12 mouse cellular contexts compared by ENCODE assay signal in the genomic region with DNA sequence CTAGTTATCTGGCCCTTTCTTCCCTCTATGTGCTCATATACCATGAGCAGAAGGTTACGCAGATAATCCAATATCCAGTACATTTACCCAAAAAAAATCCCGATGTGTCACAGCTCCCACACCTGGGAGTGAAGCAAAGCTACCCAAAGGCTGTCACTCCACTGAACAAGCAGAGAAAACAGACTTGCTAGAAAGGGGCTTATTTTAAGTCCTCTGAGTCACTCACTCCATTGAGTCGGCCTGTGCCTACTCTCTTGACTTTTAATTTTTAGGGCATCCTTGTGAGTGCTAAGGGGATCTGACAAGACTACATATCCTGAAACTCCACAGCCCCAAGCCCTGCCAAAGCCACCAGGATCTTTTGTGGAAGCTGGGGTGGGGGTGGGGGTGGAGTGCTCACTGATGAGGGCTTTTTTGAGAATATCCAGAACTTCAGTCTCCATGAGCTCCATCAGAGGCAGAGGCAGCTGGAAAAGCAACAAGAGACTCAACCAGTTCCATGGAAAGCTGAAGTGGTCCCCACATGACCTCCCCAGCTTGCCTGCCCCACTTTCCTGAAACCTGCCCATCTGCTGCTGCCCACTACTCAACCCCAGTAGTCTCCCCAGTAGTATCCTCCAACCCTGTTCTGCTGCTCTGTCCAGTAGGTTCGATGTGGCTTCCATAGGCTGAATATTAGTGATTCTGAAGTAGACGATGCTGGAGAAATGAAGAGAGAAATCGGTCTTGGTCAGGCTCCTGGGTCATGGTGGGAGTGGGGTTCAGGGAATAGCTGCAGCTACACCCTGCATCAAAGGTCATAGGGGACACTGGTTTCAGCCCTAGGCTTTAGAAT. TPM values are rescaled to one million over a fixed set of nuclear protein-coding genes. Genes with fewer than 3 reads are reported as not detected.
DNase-seq lines count a peak whose midpoint lies in the region; ATAC-seq and TF ChIP-seq lines count a peak whose summit lies in the region.
"Had no signal": no experiment of that assay in that cellular context is flagged by ENCODE, and none has a peak within 500 bp of the region (broad histone marks: within the 10 kb centered on the region; RNA-seq: fewer than 3 reads in every experiment).

No protein-coding gene starts in this region.

- no peak for DNase-seq in heart, postnatal 36 days
- DNase-seq in midbrain, embryonic 14.5 days, result no peak
- no peak for DNase-seq in frontal cortex, adult 2 months (ENCODE audit: extremely low spot score in 1 of 2, low spot score in 1 of 2)
- no peak for DNase-seq in left cerebral cortex, postnatal 36 days (ENCODE audit: low spot score in 2 of 2)
- DNase-seq: kidney, postnatal 14 days; right cerebral cortex, adult 18-20 months; thymus, postnatal 14 days had no signal

- no peaks in the 10 kb centered on the region for H3K36me3 ChIP-seq in heart, embryonic 11.5 days (ENCODE audit: control insufficient read depth, insufficient read depth, low read length)
- no peaks in the 10 kb centered on the region for H3K36me3 ChIP-seq in midbrain, embryonic 12.5 days
- H3K36me3 ChIP-seq in midbrain, embryonic 14.5 days (ENCODE audit: control insufficient read depth, insufficient read depth, low read length), result no peaks in the 10 kb centered on the region
- H3K36me3 ChIP-seq in intestine, postnatal 0 days (ENCODE audit: control insufficient read depth, insufficient read depth), result no peaks in the 10 kb centered on the region; the same call in 1 of the 2 replicates
- H3K36me3 ChIP-seq in small intestine, adult 2 months (ENCODE audit: control insufficient read depth, insufficient read depth, low read length), result peaks cover 8% of the 10 kb centered on the region

- no peak for TF ChIP-seq POLR2A in small intestine, adult 2 months (IDR thresholded peaks at IDR 0.05; ENCODE audit: low read depth, low read length)

- 61% methylated on average over 6 of the region's 6 CpGs for WGBS in heart, embryonic 11.5 days (ENCODE audit: insufficient replicate concordance)
- 65% methylated on average over 6 of the region's 6 CpGs for WGBS in midbrain, embryonic 12.5 days
- WGBS in midbrain, embryonic 14.5 days, result 61% methylated on average over 6 of the region's 6 CpGs
- WGBS in intestine, postnatal 0 days, result 69% methylated on average over 6 of the region's 6 CpGs
- WGBS in small intestine, adult 2 months, result 79% methylated on average over 6 of the region's 6 CpGs

- intact Hi-C loops in heart, postnatal 36 days (cut with DNase I), result loop anchor here (10.0 kb wide), 1 partner anchor 272 kb away; no protein-coding TSS in a partner anchor
- intact Hi-C loops in left cerebral cortex, postnatal 36 days (cut with DNase I), result loop anchor here (10.0 kb wide), 1 partner anchor 102 kb away; no protein-coding TSS in a partner anchor

- TF ChIP-seq CTCF in intestine, postnatal 0 days (IDR thresholded peaks at IDR 0.05; ENCODE audit: low read depth), result no peak
- no peak for TF ChIP-seq CTCF in small intestine, adult 2 months (IDR thresholded peaks at IDR 0.05; ENCODE audit: extremely low read depth, insufficient read length, insufficient replicate concordance, low read depth, low read length)

- no peaks in the 10 kb centered on the region for H3K9me3 ChIP-seq in heart, embryonic 11.5 days (replicated peaks; ENCODE audit: control insufficient read depth, low read length)
- no peaks in the 10 kb centered on the region for H3K9me3 ChIP-seq in midbrain, embryonic 12.5 days
- no peaks in the 10 kb centered on the region for H3K9me3 ChIP-seq in midbrain, embryonic 14.5 days (ENCODE audit: control insufficient read depth, low read length)
- H3K9me3 ChIP-seq in intestine, postnatal 0 days (ENCODE audit: control insufficient read depth), result no peaks in the 10 kb centered on the region

- peaks cover 26% of the 10 kb centered on the region for H3K4me1 ChIP-seq in heart, embryonic 11.5 days (ENCODE audit: control insufficient read depth, insufficient read depth, low read length)
- peaks cover 47% of the 10 kb centered on the region for H3K4me1 ChIP-seq in midbrain, embryonic 12.5 days
- peaks cover 18% of the 10 kb centered on the region for H3K4me1 ChIP-seq in midbrain, embryonic 14.5 days (ENCODE audit: control insufficient read depth, insufficient read depth, low read length)
- peaks cover 7% of the 10 kb centered on the region; the same call in 1 of the 2 replicates for H3K4me1 ChIP-seq in intestine, postnatal 0 days (replicated peaks; ENCODE audit: control insufficient read depth, insufficient read depth, low read length)
- peaks cover 21% of the 10 kb centered on the region for H3K4me1 ChIP-seq in small intestine, adult 2 months (ENCODE audit: control insufficient read depth, insufficient read depth, insufficient read length, low read length)

- peak overlapping the region; percentile 74; the same call in 1 of the 2 replicates for H3K27ac ChIP-seq in heart, embryonic 11.5 days (ENCODE audit: low read depth, low read length)
- no peak overlapping the region for H3K27ac ChIP-seq in midbrain, embryonic 12.5 days (replicated peaks)
- H3K27ac ChIP-seq in midbrain, embryonic 14.5 days (replicated peaks; ENCODE audit: low read depth, low read length), result no peak overlapping the region
- no peak overlapping the region for H3K27ac ChIP-seq in intestine, postnatal 0 days (ENCODE audit: low read depth, low read length)
- peak overlapping the region; percentile 82 for H3K27ac ChIP-seq in small intestine, adult 2 months (ENCODE audit: insufficient read depth, low read depth, low read length)

- no peak for ATAC-seq in heart, embryonic 11.5 days (replicated peaks; ENCODE audit: insufficient number of reproducible peaks, low FRiP score, low TSS enrichment)
- ATAC-seq in midbrain, embryonic 12.5 days (ENCODE audit: low FRiP score, low read depth), result no peak
- ATAC-seq in midbrain, embryonic 14.5 days (ENCODE audit: low FRiP score, low TSS enrichment), result no peak
- ATAC-seq in intestine, postnatal 0 days, result no peak

- H3K4me3 ChIP-seq in heart, embryonic 11.5 days (ENCODE audit: low read depth, low read length), result peak overlapping the region; percentile 69; the same call in 1 of the 2 replicates
- no peak overlapping the region for H3K4me3 ChIP-seq in midbrain, embryonic 12.5 days
- H3K4me3 ChIP-seq in midbrain, embryonic 14.5 days (replicated peaks; ENCODE audit: low read depth, low read length), result no peak overlapping the region
- H3K4me3 ChIP-seq in intestine, postnatal 0 days (ENCODE audit: low read depth, low read length), result 0 out of 2 replicates have a peak overlapping the region, but pooled peaks have one; percentile 37
- H3K4me3 ChIP-seq in small intestine, adult 2 months (ENCODE audit: low read depth, low read length), result no peak overlapping the region

- H3K4me2 ChIP-seq in heart, embryonic 11.5 days, result peak overlapping the region; percentile 95
- peak overlapping the region; percentile 91; the same call in 1 of the 2 replicates for H3K4me2 ChIP-seq in midbrain, embryonic 12.5 days (replicated peaks)
- no peak overlapping the region; the same call in 1 of the 2 replicates for H3K4me2 ChIP-seq in midbrain, embryonic 14.5 days (ENCODE audit: low read length)
- H3K4me2 ChIP-seq in intestine, postnatal 0 days (replicated peaks; ENCODE audit: low read depth), result peak overlapping the region; percentile 87

- peak overlapping the region; percentile 59 for H3K9ac ChIP-seq in heart, embryonic 11.5 days (ENCODE audit: low read depth, low read length)
- H3K9ac ChIP-seq in midbrain, embryonic 12.5 days (replicated peaks), result no peak overlapping the region
- H3K9ac ChIP-seq in midbrain, embryonic 14.5 days (replicated peaks; ENCODE audit: low read length), result no peak overlapping the region
- H3K9ac ChIP-seq in intestine, postnatal 0 days (ENCODE audit: low read depth, low read length), result no peak overlapping the region

- H3K27me3 ChIP-seq in heart, embryonic 11.5 days (ENCODE audit: control insufficient read depth, insufficient read depth, low read length), result peaks cover 47% of the 10 kb centered on the region
- H3K27me3 ChIP-seq in midbrain, embryonic 12.5 days, result peaks cover 61% of the 10 kb centered on the region
- peaks cover 58% of the 10 kb centered on the region for H3K27me3 ChIP-seq in midbrain, embryonic 14.5 days (ENCODE audit: control insufficient read depth, insufficient read depth, low read length)
- H3K27me3 ChIP-seq in intestine, postnatal 0 days (replicated peaks; ENCODE audit: control insufficient read depth, insufficient read depth, low read length), result peaks cover 34% of the 10 kb centered on the region
- peaks cover 36% of the 10 kb centered on the region for H3K27me3 ChIP-seq in small intestine, adult 2 months (ENCODE audit: control insufficient read depth, insufficient read depth, low read length)

RNA-seq across cellular contexts. Expression of gene Esrra, which starts 1.5 kb away (rescaled TPM):
- 9.0 and 10.5 TPM in 2 replicates for polyA plus RNA-seq in heart, embryonic 11.5 days (2014; fragmentation: Nextera tagmentation; extraction: Ambion mirVana)
- 100 to 1,000 TPM; 146 to 154 TPM for total RNA-seq in heart, postnatal 36 days (2021)
- 13.9 and 14.3 TPM in 2 replicates for polyA plus RNA-seq in midbrain, embryonic 12.5 days (2016; fragmentation: Nextera tagmentation; extraction: Ambion mirVana)
- polyA plus RNA-seq in midbrain, embryonic 14.5 days (2014; fragmentation: Nextera tagmentation; extraction: Ambion mirVana), result 6.9 and 13.6 TPM in 2 replicates
- polyA plus RNA-seq in intestine, postnatal 0 days (2015; fragmentation: Nextera tagmentation; extraction: Ambion mirVana), result 63.6 TPM in 2 replicates
- polyA plus RNA-seq in small intestine, adult 2 months (2012; rRNA removed), result 168 and 346 TPM in 2 replicates
- polyA plus RNA-seq in frontal cortex, adult 2 months (2012; rRNA removed), result 67.7 and 70.5 TPM in 2 replicates
- 10 to 100 TPM; 60.6 to 66.4 TPM for total RNA-seq in left cerebral cortex, postnatal 36 days (2021)

RNA-seq across cellular contexts. Expression of gene Catsperz, which starts 2.1 kb away (rescaled TPM):
- 1.9 and 3.9 TPM in 2 replicates for polyA plus RNA-seq in heart, embryonic 11.5 days (2014; fragmentation: Nextera tagmentation; extraction: Ambion mirVana)
- not detected for total RNA-seq in heart, postnatal 36 days (2021)
- polyA plus RNA-seq in midbrain, embryonic 12.5 days (2016; fragmentation: Nextera tagmentation; extraction: Ambion mirVana), result 0.68 and 0.97 TPM in 2 replicates
- polyA plus RNA-seq in midbrain, embryonic 14.5 days (2014; fragmentation: Nextera tagmentation; extraction: Ambion mirVana), result 0.53 and 0.78 TPM in 2 replicates
- polyA plus RNA-seq in intestine, postnatal 0 days (2015; fragmentation: Nextera tagmentation; extraction: Ambion mirVana), result 0.65 and 0.76 TPM in 2 replicates
- not detected in 2 replicates for polyA plus RNA-seq in small intestine, adult 2 months (2012; rRNA removed)
- 11.9 and 16.0 TPM in 2 replicates for polyA plus RNA-seq in frontal cortex, adult 2 months (2012; rRNA removed)
- total RNA-seq in left cerebral cortex, postnatal 36 days (2021), result 10 to 100 TPM; 23.8 to 30.8 TPM
- polyA plus RNA-seq: macrophage had no signal

RNA-seq across cellular contexts. Expression of gene Kcnk4, which starts 11.2 kb away (rescaled TPM):
- polyA plus RNA-seq in heart, embryonic 11.5 days (2014; fragmentation: Nextera tagmentation; extraction: Ambion mirVana), result 0.17 and 0.46 TPM in 2 replicates
- not detected for total RNA-seq in heart, postnatal 36 days (2021)
- 0.19 and 0.52 TPM in 2 replicates for polyA plus RNA-seq in midbrain, embryonic 12.5 days (2016; fragmentation: Nextera tagmentation; extraction: Ambion mirVana)
- 1.9 and 3.4 TPM in 2 replicates for polyA plus RNA-seq in midbrain, embryonic 14.5 days (2014; fragmentation: Nextera tagmentation; extraction: Ambion mirVana)
- polyA plus RNA-seq in intestine, postnatal 0 days (2015; fragmentation: Nextera tagmentation; extraction: Ambion mirVana), result 0.21 and 0.38 TPM in 2 replicates
- polyA plus RNA-seq in small intestine, adult 2 months (2012; rRNA removed), result not detected in 2 replicates
- polyA plus RNA-seq in frontal cortex, adult 2 months (2012; rRNA removed), result 22.3 and 30.5 TPM in 2 replicates
- 10 to 100 TPM; 34.9 to 37.0 TPM for total RNA-seq in left cerebral cortex, postnatal 36 days (2021)
- polyA plus RNA-seq: macrophage had no signal

RNA-seq across cellular contexts. Expression of gene Prdx5, which starts 13.2 kb away (rescaled TPM):
- polyA plus RNA-seq in heart, embryonic 11.5 days (2014; fragmentation: Nextera tagmentation; extraction: Ambion mirVana), result 143 and 150 TPM in 2 replicates
- total RNA-seq in heart, postnatal 36 days (2021), result 100 to 1,000 TPM; 693 to 776 TPM
- 172 and 191 TPM in 2 replicates for polyA plus RNA-seq in midbrain, embryonic 12.5 days (2016; fragmentation: Nextera tagmentation; extraction: Ambion mirVana)
- polyA plus RNA-seq in midbrain, embryonic 14.5 days (2014; fragmentation: Nextera tagmentation; extraction: Ambion mirVana), result 215 and 328 TPM in 2 replicates
- 910 and 912 TPM in 2 replicates for polyA plus RNA-seq in intestine, postnatal 0 days (2015; fragmentation: Nextera tagmentation; extraction: Ambion mirVana)
- polyA plus RNA-seq in small intestine, adult 2 months (2012; rRNA removed), result 94.6 and 180 TPM in 2 replicates
- 322 and 340 TPM in 2 replicates for polyA plus RNA-seq in frontal cortex, adult 2 months (2012; rRNA removed)
- 100 to 1,000 TPM; 341 to 382 TPM for total RNA-seq in left cerebral cortex, postnatal 36 days (2021)

RNA-seq across cellular contexts. Expression of gene Trmt112, which starts 13.6 kb away (rescaled TPM):
- polyA plus RNA-seq in heart, embryonic 11.5 days (2014; fragmentation: Nextera tagmentation; extraction: Ambion mirVana), result 91.5 and 97.8 TPM in 2 replicates
- 10 to 100 TPM; 27.8 to 30.3 TPM for total RNA-seq in heart, postnatal 36 days (2021)
- 129 and 139 TPM in 2 replicates for polyA plus RNA-seq in midbrain, embryonic 12.5 days (2016; fragmentation: Nextera tagmentation; extraction: Ambion mirVana)
- 115 and 140 TPM in 2 replicates for polyA plus RNA-seq in midbrain, embryonic 14.5 days (2014; fragmentation: Nextera tagmentation; extraction: Ambion mirVana)
- 52.0 and 54.4 TPM in 2 replicates for polyA plus RNA-seq in intestine, postnatal 0 days (2015; fragmentation: Nextera tagmentation; extraction: Ambion mirVana)
- 29.0 and 52.3 TPM in 2 replicates for polyA plus RNA-seq in small intestine, adult 2 months (2012; rRNA removed)
- 89.9 and 99.5 TPM in 2 replicates for polyA plus RNA-seq in frontal cortex, adult 2 months (2012; rRNA removed)
- 10 to 100 TPM; 39.8 to 48.2 TPM for total RNA-seq in left cerebral cortex, postnatal 36 days (2021)

Comparison
In these comparisons a context has a peak if more than half of its experiments do, and no peak if none do; other contexts are left out.
1. H3K27ac ChIP-seq: peak in heart, embryonic 11.5 days (single experiment) and small intestine, adult 2 months (single experiment); none in midbrain, embryonic 12.5 days (single experiment), midbrain, embryonic 14.5 days (single experiment) and intestine, postnatal 0 days (single experiment).
2. H3K4me3 ChIP-seq: peak in heart, embryonic 11.5 days (single experiment) and intestine, postnatal 0 days (single experiment); none in midbrain, embryonic 12.5 days (single experiment), midbrain, embryonic 14.5 days (single experiment) and small intestine, adult 2 months (single experiment).